Mouse (Mus musculus) heart, embryonic 14.5 days (tissue): ENCODE data around the gene Zfp965. TPM values are rescaled to one million over a fixed set of nuclear protein-coding genes. Genes with fewer than 3 reads are reported as not detected.
"Not testable (repeated sequence)": the region's sequence is repeated elsewhere in the genome, so short reads cannot be mapped to it uniquely, and the experiment has no call there.

ENCODE experiments used
- ATAC-seq: fragments of 200-750 bp; cut with Nextera tagmentation; 2 replicates; pipeline ENCODE4 v1.8.0; 2017; ENCODE audit warnings: low read depth, moderate TSS enrichment; ENCODE audit not compliant: insufficient number of reproducible peaks, insufficient read depth, low FRiP score
- H3K27ac ChIP-seq, 2 experiments: fragments of 200-500 bp in 1 of 2; fragments of 300-500 bp in 1 of 2; sonication (generic) in 1 of 2; replicated peaks in 1 of 2; 2 replicates each; pipeline ENCODE4 v1.5.1; 2012 to 2014; ENCODE audit warnings: low read depth in 2 of 2, low read length in 2 of 2, control low read depth in 1 of 2, mild to moderate bottlenecking in 1 of 2, mixed read lengths in 1 of 2; ENCODE audit not compliant: control insufficient read depth in 1 of 2, insufficient read depth in 1 of 2
- H3K27me3 ChIP-seq: fragments of 300-500 bp; sonication (generic); 2 replicates; pipeline ENCODE4 v1.6.1; 2014; ENCODE audit warnings: mild to moderate bottlenecking, low read length, control low read depth; ENCODE audit not compliant: control insufficient read depth, insufficient read depth
- H3K36me3 ChIP-seq: fragments of 300-500 bp; sonication (generic); 2 replicates; pipeline ENCODE4 v1.6.1; 2014; ENCODE audit warnings: mild to moderate bottlenecking, control low read depth, low read length, mixed read lengths; ENCODE audit not compliant: control insufficient read depth, insufficient read depth
- H3K4me1 ChIP-seq, 2 experiments: fragments of 200-500 bp in 1 of 2; fragments of 300-500 bp in 1 of 2; sonication (generic) in 1 of 2; 2 replicates each; pipeline ENCODE4 v1.6.1; 2012 to 2014; ENCODE audit warnings: low read length in 2 of 2, control low read depth in 1 of 2, mixed read lengths in 1 of 2; ENCODE audit not compliant: control insufficient read depth in 2 of 2, insufficient read depth in 2 of 2
- H3K4me2 ChIP-seq: fragments of 300-500 bp; sonication (generic); 2 replicates; pipeline ENCODE4 v1.6.1; 2014; ENCODE audit warnings: mild to moderate bottlenecking, low read length
- H3K4me3 ChIP-seq, 2 experiments: fragments of 200-500 bp in 1 of 2; fragments of 300-500 bp in 1 of 2; sonication (generic) in 1 of 2; 2 replicates each; pipeline ENCODE4 v1.5.1; 2012 to 2014; ENCODE audit warnings: low read length in 2 of 2, mild to moderate bottlenecking in 2 of 2, control low read depth in 1 of 2, low read depth in 1 of 2, moderate library complexity in 1 of 2; ENCODE audit not compliant: control insufficient read depth in 1 of 2, insufficient read depth in 1 of 2
- H3K9ac ChIP-seq: fragments of 300-500 bp; sonication (generic); 2 replicates; pipeline ENCODE4 v1.6.1; 2014; ENCODE audit warnings: mild to moderate bottlenecking, low read length
- H3K9me3 ChIP-seq: fragments of 300-500 bp; sonication (generic); 2 replicates; pipeline ENCODE4 v1.6.1; 2016; ENCODE audit warnings: low read length, control low read depth; ENCODE audit not compliant: control insufficient read depth
- WGBS: fragments of 180-500 bp; shearing (Covaris S2); extraction: QIAGEN DNeasy Blood & Tissue Kit; methylation state at CpG from one replicate; pipeline ENCODE4 v1.1.7; 2014; 5-methylcytosine and 5-hydroxymethylcytosine counted together
- polyA plus RNA-seq: library from polyadenylated mRNA; unstranded; fragments of >200 nt; fragmentation: Nextera tagmentation; extraction: Ambion mirVana; gene quantifications from 2 replicates; pipeline ENCODE4 v1.2.1, GENCODE M21; 2014

Gene Zfp965
- 10.2 and 11.3 TPM in 2 replicates for polyA plus RNA-seq

DNA sequence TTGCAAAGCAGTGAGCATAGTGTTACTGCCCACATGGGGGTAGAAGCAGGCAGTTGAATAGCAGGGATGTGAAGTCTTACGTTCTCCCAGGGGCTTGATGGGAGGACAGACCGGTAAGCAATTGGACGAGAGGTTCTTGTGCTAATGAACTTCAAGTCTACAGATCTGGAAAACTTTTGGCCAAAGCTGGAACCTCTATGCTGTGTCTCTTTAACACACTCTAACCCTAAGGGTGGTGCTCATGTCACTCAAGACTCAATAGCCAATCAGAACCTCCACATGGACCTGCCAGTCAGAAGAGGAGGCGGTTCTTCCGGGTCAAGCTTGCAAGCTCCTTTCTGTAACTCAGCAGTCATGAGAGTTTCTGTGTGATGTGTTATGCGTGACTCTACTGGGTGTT is at the start of gene Zfp965:
Zfp965 (plus strand) TSS at position 301 of the 400 bp plus-strand sequence.
- H3K9ac ChIP-seq, H3K4me2 ChIP-seq, H3K36me3 ChIP-seq, H3K4me3 ChIP-seq, ATAC-seq, H3K27ac ChIP-seq, H3K27me3 ChIP-seq, H3K4me1 ChIP-seq, H3K9me3 ChIP-seq: not testable (repeated sequence)
- WGBS = no CpG with 5 or more reads among the region's 6 CpGs

GRCm38 (mm10) chr2:175435707-175436106 is 34.1 kb upstream of the Zfp965 start, which contains the start of gene Gm4724:
TSS of gene Gm4724 (minus strand) at chr2:175435807.
- not testable (repeated sequence) for H3K4me1 ChIP-seq, H3K4me2 ChIP-seq, H3K9ac ChIP-seq, H3K27ac ChIP-seq, ATAC-seq, H3K27me3 ChIP-seq, H3K36me3 ChIP-seq, H3K4me3 ChIP-seq, H3K9me3 ChIP-seq
- WGBS = no CpG with 5 or more reads among the region's 4 CpGs

Other genes starting within 250 kb of the Zfp965 start
- not detected in 2 replicates for gene Gm14440, start 194.9 kb upstream of the Zfp965 start, polyA plus RNA-seq
- gene Gm4631, start 131.8 kb upstream of the Zfp965 start, polyA plus RNA-seq = 12.9 and 14.4 TPM in 2 replicates
- gene Zfp968, start 97.5 kb upstream of the Zfp965 start, polyA plus RNA-seq = 5.3 and 8.5 TPM in 2 replicates
- gene Gm4724, start 34.2 kb upstream of the Zfp965 start, polyA plus RNA-seq = 5.3 and 16.6 TPM in 2 replicates
- not detected in 2 replicates for gene Gm11007, start 174.0 kb downstream of the Zfp965 start, polyA plus RNA-seq
- gene Zfp969, start 233.7 kb downstream of the Zfp965 start, polyA plus RNA-seq = 27.0 and 30.6 TPM in 2 replicates